Mouse (Mus musculus) spleen, adult 18-20 months (tissue): ENCODE results near the gene Ahdc1.

ENCODE experiments used
- DNase-seq, 2 experiments: peaks; one replicate each; pipeline ENCODE4 v3.0.0; 2022; ENCODE audit warnings: mixed read lengths in 2 of 2

The Ahdc1 gene

GRCm38 (mm10) chr4:133057389-133058122 lies 46.5 kb downstream of the Ahdc1 start:
- peak; percentile 52 to 58 for DNase-seq

GRCm38 (mm10) chr4:133058123-133058453 lies 47.0 kb downstream of the Ahdc1 start:
- DNase-seq = no peak

- DNase-seq = no peak
Measured at GRCm38 (mm10) chr4:133058513-133059480, 47.7 kb downstream of the Ahdc1 start.

- no peak for DNase-seq
Measured at GRCm38 (mm10) chr4:133060702-133061101, 49.6 kb downstream of the Ahdc1 start.

- DNase-seq = no peak
Measured at GRCm38 (mm10) chr4:133061798-133062197, 50.7 kb downstream of the Ahdc1 start.

GRCm38 (mm10) chr4:133062286-133062685 lies 51.2 kb downstream of the Ahdc1 start:
- DNase-seq = no peak

GRCm38 (mm10) chr4:133063203-133063602 lies 52.1 kb downstream of the Ahdc1 start:
- DNase-seq = no peak

- DNase-seq = no peak
Measured at GRCm38 (mm10) chr4:133063799-133064198, 52.7 kb downstream of the Ahdc1 start.

- no peak for DNase-seq
Measured at GRCm38 (mm10) chr4:133064791-133065190, 53.7 kb downstream of the Ahdc1 start.

GRCm38 (mm10) chr4:133065894-133066386 lies 54.9 kb downstream of the Ahdc1 start:
- DNase-seq = no peak

- DNase-seq = no peak
Measured at GRCm38 (mm10) chr4:133068400-133069138, 57.5 kb downstream of the Ahdc1 start.

- DNase-seq = no peak
Measured at GRCm38 (mm10) chr4:133070388-133070787, 59.3 kb downstream of the Ahdc1 start.

GRCm38 (mm10) chr4:133070821-133071372 lies 59.8 kb downstream of the Ahdc1 start:
- DNase-seq = no peak

- no peak for DNase-seq
Measured at GRCm38 (mm10) chr4:133073192-133073591, 62.1 kb downstream of the Ahdc1 start.

GRCm38 (mm10) chr4:133074070-133074819 lies 63.2 kb downstream of the Ahdc1 start:
- no peak for DNase-seq

- no peak for DNase-seq
Measured at GRCm38 (mm10) chr4:133074894-133075572, 64.0 kb downstream of the Ahdc1 start.

GRCm38 (mm10) chr4:133078947-133079346 lies 67.9 kb downstream of the Ahdc1 start:
- DNase-seq = no peak

- no peak for DNase-seq
Measured at GRCm38 (mm10) chr4:133079416-133080113, 68.5 kb downstream of the Ahdc1 start.

- no peak for DNase-seq
Measured at GRCm38 (mm10) chr4:133080862-133081261, 69.8 kb downstream of the Ahdc1 start.

GRCm38 (mm10) chr4:133082216-133082773 lies 71.2 kb downstream of the Ahdc1 start:
- DNase-seq = no peak
